Mouse (Mus musculus) limb, embryonic 11.5 days (tissue): ENCODE results near the gene Fam204a. TPM values are rescaled to one million over a fixed set of nuclear protein-coding genes. Genes with fewer than 3 reads are reported as not detected.
A peak's percentile ranks its signal among the peaks of the same experiment; 100 is the strongest.

Experiments used
- ATAC-seq: fragments of 200-750 bp; cut with Nextera tagmentation; 2 replicates; pipeline ENCODE4 v1.8.0; 2017; ENCODE audit warnings: low read depth; ENCODE audit not compliant: insufficient number of reproducible peaks, low FRiP score, low TSS enrichment
- DNase-seq: peaks from one replicate; pipeline ENCODE4 v3.0.0-alpha.2; 2015; ENCODE audit warnings: low spot score
- H3K27ac ChIP-seq: fragments of 300-500 bp; sonication (generic); replicated peaks from 2 replicates; pipeline ENCODE4 v1.5.1; 2014; ENCODE audit warnings: low read depth, mild to moderate bottlenecking, low read length
- H3K27me3 ChIP-seq: fragments of 300-500 bp; sonication (generic); 2 replicates; pipeline ENCODE4 v1.6.1; 2014; ENCODE audit warnings: mild to moderate bottlenecking, low read length, mixed read lengths; ENCODE audit not compliant: control insufficient read depth, insufficient read depth
- H3K36me3 ChIP-seq: fragments of 300-500 bp; sonication (generic); 2 replicates; pipeline ENCODE4 v1.6.1; 2014; ENCODE audit warnings: mild to moderate bottlenecking, low read length, moderate library complexity, mixed read lengths; ENCODE audit not compliant: control insufficient read depth, insufficient read depth
- H3K4me1 ChIP-seq: fragments of 300-500 bp; sonication (generic); 2 replicates; pipeline ENCODE4 v1.6.1; 2014; ENCODE audit warnings: low read length, mixed read lengths; ENCODE audit not compliant: control insufficient read depth, insufficient read depth
- H3K4me2 ChIP-seq: fragments of 300-500 bp; sonication (generic); 2 replicates; pipeline ENCODE4 v1.6.1; 2014; ENCODE audit warnings: low read depth, mild to moderate bottlenecking, moderate library complexity; ENCODE audit not compliant: severe bottlenecking
- H3K4me3 ChIP-seq: fragments of 300-500 bp; sonication (generic); 2 replicates; pipeline ENCODE4 v1.5.1; 2014; ENCODE audit warnings: low read depth, low read length
- H3K9ac ChIP-seq: fragments of 300-500 bp; sonication (generic); 2 replicates; pipeline ENCODE4 v1.6.1; 2014; ENCODE audit warnings: mild to moderate bottlenecking, low read length
- H3K9me3 ChIP-seq: fragments of 300-500 bp; sonication (generic); 2 replicates; pipeline ENCODE4 v1.6.1; 2016; ENCODE audit warnings: low read length; ENCODE audit not compliant: control insufficient read depth
- WGBS: fragments of 180-500 bp; shearing (Covaris S2); extraction: QIAGEN DNeasy Blood & Tissue Kit; methylation state at CpG from one replicate; pipeline ENCODE4 v1.1.7; 2014; 5-methylcytosine and 5-hydroxymethylcytosine counted together
- polyA plus RNA-seq: library from polyadenylated mRNA; unstranded; fragments of >200 nt; fragmentation: Nextera tagmentation; extraction: Ambion mirVana; gene quantifications from 2 replicates; pipeline ENCODE4 v1.2.1, GENCODE M21; 2014

Fam204a gene
- 64.6 and 73.0 TPM in 2 replicates for polyA plus RNA-seq

DNA sequence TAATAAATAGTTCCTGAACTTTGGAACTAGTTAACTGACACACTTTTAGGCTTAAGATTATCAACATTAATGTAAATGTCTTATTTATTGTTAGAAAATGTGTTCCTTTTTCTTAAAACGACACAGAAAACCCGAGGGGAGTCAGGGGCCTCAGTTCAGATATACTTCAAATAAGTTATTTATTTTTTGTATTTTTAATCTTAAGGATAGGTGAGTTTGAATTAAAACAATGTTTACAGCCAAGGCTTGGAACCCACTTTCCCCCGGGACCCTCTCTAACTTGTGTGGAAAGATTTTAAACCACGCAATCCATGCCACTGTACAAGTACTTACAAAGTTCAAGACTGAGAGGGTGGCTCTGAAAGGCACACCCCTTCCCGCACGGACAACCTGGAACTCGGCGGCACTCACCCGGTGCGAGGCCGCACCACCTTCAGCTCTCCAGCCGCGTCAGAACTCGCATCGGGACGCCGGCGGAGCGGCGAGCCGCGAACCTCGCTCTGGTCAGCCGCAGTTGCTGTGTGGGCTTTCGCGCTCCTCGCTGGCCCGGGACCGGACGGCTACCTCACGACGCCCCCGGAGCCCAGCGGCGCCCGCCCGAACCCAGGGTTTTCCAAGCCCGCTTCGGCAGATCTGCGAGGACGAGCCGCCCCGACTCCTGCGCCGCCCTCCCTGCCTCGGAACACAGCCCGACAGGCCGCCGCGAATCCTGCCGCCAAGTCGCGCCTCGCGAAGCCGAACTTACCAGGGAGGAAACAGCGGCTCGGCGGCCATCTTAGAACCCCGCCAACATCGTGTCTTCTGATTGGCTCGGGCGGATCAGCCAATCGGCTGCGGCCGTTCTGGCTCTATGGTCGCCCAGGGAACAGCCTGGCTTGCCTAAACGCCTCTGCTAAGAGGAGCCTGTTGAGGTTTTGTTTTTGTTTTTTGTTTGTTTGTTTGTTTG is at the start of gene Fam204a:
TSS of gene Fam204a (minus strand) at position 803 of the 946 bp plus-strand sequence.
- Histone ChIP-seq H3K36me3 (no peaks in the 10 kb centered on the region), H3K27ac (peak within 1 kb of the TSS; percentile 98), H3K27me3 (no peaks in the 10 kb centered on the region), H3K4me3 (peak within 1 kb of the TSS; percentile 86), H3K9me3 (no peaks in the 10 kb centered on the region), H3K4me2 (peak within 1 kb of the TSS; percentile 45), H3K4me1 (peaks cover 7% of the 10 kb centered on the region; the same call in 1 of the 2 replicates), H3K9ac (peak within 1 kb of the TSS; percentile 97)
- ATAC-seq (peak; percentile 99), DNase-seq (peak; percentile 99)
- under 1% methylated on average over 63 of the region's 68 CpGs for WGBS

- WGBS = 69% methylated on average over 1 of the region's 1 CpGs
- Histone ChIP-seq H3K4me3 (no peak overlapping the region), H3K9me3 (no peaks in the 10 kb centered on the region), H3K27ac (no peak overlapping the region), H3K36me3 (no peaks in the 10 kb centered on the region), H3K27me3 (no peaks in the 10 kb centered on the region), H3K4me2 (no peak overlapping the region), H3K9ac (no peak overlapping the region), H3K4me1 (no peaks in the 10 kb centered on the region)
- no peak for ATAC-seq
- no peak for DNase-seq
Measured at GRCm38 (mm10) chr19:60265789-60266188, 39.3 kb upstream of the Fam204a start.

- Histone ChIP-seq H3K4me2 (no peak overlapping the region), H3K27me3 (no peaks in the 10 kb centered on the region; the same call in 1 of the 2 replicates), H3K4me3 (no peak overlapping the region), H3K9me3 (no peaks in the 10 kb centered on the region), H3K27ac (no peak overlapping the region), H3K36me3 (no peaks in the 10 kb centered on the region), H3K4me1 (no peaks in the 10 kb centered on the region), H3K9ac (no peak overlapping the region)
- ATAC-seq (no peak), DNase-seq (no peak)
- WGBS = 64% methylated on average over 5 of the region's 5 CpGs
Measured at GRCm38 (mm10) chr19:60260689-60261088, 34.2 kb upstream of the Fam204a start.

GRCm38 (mm10) chr19:60252021-60252420 is 25.5 kb upstream of the Fam204a start:
- no peak overlapping the region for H3K27ac ChIP-seq
- ATAC-seq = no peak
- no peaks in the 10 kb centered on the region for H3K4me1 ChIP-seq
- H3K4me3 ChIP-seq = no peak overlapping the region
- no peaks in the 10 kb centered on the region for H3K36me3 ChIP-seq
- no peak overlapping the region for H3K9ac ChIP-seq
- no peak for DNase-seq
- WGBS = 36% methylated on average over 2 of the region's 2 CpGs
- H3K4me2 ChIP-seq = no peak overlapping the region
- H3K27me3 ChIP-seq = no peaks in the 10 kb centered on the region; the same call in 1 of the 2 replicates
- no peaks in the 10 kb centered on the region for H3K9me3 ChIP-seq

- Histone ChIP-seq H3K36me3 (no peaks in the 10 kb centered on the region), H3K4me2 (no peak overlapping the region), H3K9me3 (no peaks in the 10 kb centered on the region), H3K27me3 (peaks cover under 1% of the 10 kb centered on the region; the same call in 1 of the 2 replicates), H3K4me1 (no peaks in the 10 kb centered on the region), H3K4me3 (no peak overlapping the region), H3K9ac (no peak overlapping the region), H3K27ac (no peak overlapping the region)
- ATAC-seq = no peak
- WGBS = 79% methylated on average over 9 of the region's 9 CpGs
- no peak for DNase-seq
Measured at GRCm38 (mm10) chr19:60251197-60251596, 24.7 kb upstream of the Fam204a start.

DNA sequence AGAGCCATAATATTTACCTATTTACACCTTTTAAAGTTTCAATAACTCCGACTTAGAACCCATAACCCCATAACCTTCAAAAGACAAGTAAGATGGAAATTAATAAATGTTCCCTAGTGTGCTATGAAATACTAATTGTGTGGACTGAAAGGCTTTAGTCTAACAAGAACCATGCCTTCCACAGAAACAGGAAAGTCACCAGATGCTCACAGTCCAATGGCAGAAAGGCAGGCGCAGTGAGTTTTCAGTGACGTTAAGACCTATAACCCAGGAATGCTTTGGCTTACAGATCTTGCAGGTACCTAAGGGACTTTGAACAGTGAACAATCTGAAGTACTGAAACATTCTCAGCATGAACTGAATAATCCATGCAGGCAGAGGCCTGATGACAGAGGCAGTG is 18.7 kb upstream of the Fam204a start:
- Histone ChIP-seq H3K9me3 (no peaks in the 10 kb centered on the region), H3K4me3 (no peak overlapping the region), H3K36me3 (no peaks in the 10 kb centered on the region), H3K4me2 (no peak overlapping the region), H3K27ac (no peak overlapping the region), H3K4me1 (no peaks in the 10 kb centered on the region), H3K9ac (no peak overlapping the region), H3K27me3 (peaks cover 9% of the 10 kb centered on the region; the same call in 1 of the 2 replicates)
- peak; percentile 55 for DNase-seq
- peak; percentile 51; the same call in 1 of the 2 replicates for ATAC-seq
- 18% methylated on average over 3 of the region's 3 CpGs for WGBS

GRCm38 (mm10) chr19:60242620-60243019 is 16.1 kb upstream of the Fam204a start:
- H3K9me3 ChIP-seq = no peaks in the 10 kb centered on the region
- H3K27me3 ChIP-seq = peaks cover 11% of the 10 kb centered on the region; the same call in 1 of the 2 replicates
- 92% methylated on average over 7 of the region's 7 CpGs for WGBS
- no peak overlapping the region for H3K4me3 ChIP-seq
- H3K9ac ChIP-seq = no peak overlapping the region
- no peak overlapping the region for H3K4me2 ChIP-seq
- no peak overlapping the region for H3K27ac ChIP-seq
- H3K36me3 ChIP-seq = no peaks in the 10 kb centered on the region
- ATAC-seq (no peak), DNase-seq (no peak)
- no peaks in the 10 kb centered on the region for H3K4me1 ChIP-seq

GRCm38 (mm10) chr19:60241916-60242602 is 15.6 kb upstream of the Fam204a start:
- H3K27me3 ChIP-seq = peaks cover 11% of the 10 kb centered on the region; the same call in 1 of the 2 replicates
- H3K9ac ChIP-seq = no peak overlapping the region
- no peaks in the 10 kb centered on the region for H3K9me3 ChIP-seq
- no peak overlapping the region for H3K27ac ChIP-seq
- H3K36me3 ChIP-seq = no peaks in the 10 kb centered on the region
- DNase-seq = no peak
- no peak for ATAC-seq
- WGBS = 79% methylated on average over 7 of the region's 7 CpGs
- no peaks in the 10 kb centered on the region for H3K4me1 ChIP-seq
- no peak overlapping the region for H3K4me3 ChIP-seq
- no peak overlapping the region for H3K4me2 ChIP-seq
